Mouse (Mus musculus): ENCODE measurements around the gene Brd3. TPM values are rescaled to one million over a fixed set of nuclear protein-coding genes. Genes with fewer than 3 reads are reported as not detected.

Brd3 gene
- total RNA-seq, 2 experiments from 2014 or later, result 20.8 to 32.2 TPM

DNA sequence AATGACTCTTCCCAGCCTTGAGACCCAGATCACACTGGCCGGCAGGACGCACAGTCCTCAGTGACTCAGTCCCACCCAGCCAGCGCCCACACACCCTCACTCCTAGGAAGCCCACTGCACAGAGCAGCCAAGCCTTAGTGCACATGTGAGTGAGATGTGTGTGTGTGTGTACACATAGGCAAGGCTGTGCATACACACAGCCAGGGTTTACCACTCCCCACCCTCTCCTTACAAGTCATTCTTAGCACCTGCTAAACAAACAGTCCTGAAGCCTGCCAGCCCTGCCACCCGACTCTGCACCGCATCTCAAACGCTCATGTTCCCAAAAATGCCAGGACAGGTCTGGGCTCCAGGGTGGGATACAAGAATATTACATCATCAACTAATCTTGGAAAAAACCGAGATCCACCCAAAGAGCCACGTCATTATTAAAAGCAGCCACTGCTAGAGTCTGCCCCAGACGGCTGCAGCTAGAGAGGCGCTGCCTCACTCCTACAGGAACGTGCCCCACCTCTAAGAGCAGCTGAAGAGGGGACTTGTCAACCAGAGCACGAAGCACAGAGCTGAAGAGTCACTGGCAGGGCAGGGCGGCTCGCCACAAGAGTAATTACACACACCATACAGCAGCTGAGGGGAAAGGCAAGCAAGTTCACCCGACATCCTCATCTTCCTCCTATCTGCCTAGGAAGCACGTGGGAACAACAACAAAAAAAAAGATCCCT is 93.4 kb downstream of the Brd3 start:
- TF ChIP-seq CTCF (IDR thresholded peaks at IDR 0.05), result no peak
- intact Hi-C loops (cut with DNase I), result no loop called here
- DNase-seq, result peak; percentile 41
- Histone ChIP-seq H3K4me3 (no peak overlapping the region), H3K27ac (peak overlapping the region; percentile 38; the same call in 1 of the 2 replicates)

DNA sequence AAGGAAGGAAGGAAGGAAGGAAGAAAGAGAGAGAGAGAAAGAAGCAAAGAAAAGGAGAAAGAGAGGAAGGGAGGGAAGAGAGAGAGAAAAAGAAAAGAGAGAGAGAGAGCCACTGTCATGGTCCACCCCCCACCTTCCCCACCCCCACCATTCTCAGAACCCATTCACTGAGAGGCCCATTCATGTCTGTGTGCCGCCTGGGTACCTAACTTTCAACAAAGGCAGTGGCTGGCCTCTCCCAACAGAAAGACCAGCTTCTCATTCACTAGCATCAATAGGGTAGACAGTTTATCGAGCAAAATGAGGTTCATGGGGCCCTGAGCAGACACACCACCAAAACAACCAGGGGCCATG is 93.9 kb downstream of the Brd3 start:
- intact Hi-C loops (cut with DNase I), result no loop called here
- no peak for TF ChIP-seq CTCF (IDR thresholded peaks at IDR 0.05)
- Histone ChIP-seq H3K27ac (no peak overlapping the region), H3K4me3 (no peak overlapping the region)
- no peak for DNase-seq

DNA sequence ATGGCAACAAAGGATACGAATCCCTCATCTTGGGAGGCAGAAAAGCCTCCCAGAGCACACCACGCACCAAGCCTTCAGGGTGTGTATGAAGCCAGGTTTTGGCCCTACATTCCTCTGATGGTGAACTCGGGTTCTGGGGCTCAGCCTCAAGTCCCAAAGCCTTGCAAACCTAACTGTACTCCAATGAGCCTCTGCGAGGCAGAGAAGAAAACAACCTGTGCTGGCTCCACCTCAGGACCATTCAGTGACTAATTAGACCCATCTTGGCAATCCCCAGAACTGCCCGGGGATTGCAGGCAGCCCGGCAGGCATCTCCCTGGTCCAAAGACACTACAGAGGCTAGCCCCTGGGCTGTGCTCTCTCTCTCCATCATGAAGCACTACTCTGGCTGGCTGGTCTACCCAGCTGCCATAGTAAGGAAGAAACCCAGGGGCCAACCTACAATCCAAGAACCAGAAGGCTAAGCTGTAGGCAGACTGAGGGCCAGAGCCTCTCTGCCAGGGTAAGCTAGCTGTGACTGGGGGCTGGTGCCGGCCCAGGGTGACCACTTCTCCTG is 95.1 kb downstream of the Brd3 start:
- intact Hi-C loops (cut with DNase I), result no loop called here
- H3K27ac ChIP-seq, result peak overlapping the region; percentile 32; the same call in 1 of the 2 replicates
- DNase-seq, result no peak
- H3K4me3 ChIP-seq, result no peak overlapping the region
- no peak for TF ChIP-seq CTCF (IDR thresholded peaks at IDR 0.05)

DNA sequence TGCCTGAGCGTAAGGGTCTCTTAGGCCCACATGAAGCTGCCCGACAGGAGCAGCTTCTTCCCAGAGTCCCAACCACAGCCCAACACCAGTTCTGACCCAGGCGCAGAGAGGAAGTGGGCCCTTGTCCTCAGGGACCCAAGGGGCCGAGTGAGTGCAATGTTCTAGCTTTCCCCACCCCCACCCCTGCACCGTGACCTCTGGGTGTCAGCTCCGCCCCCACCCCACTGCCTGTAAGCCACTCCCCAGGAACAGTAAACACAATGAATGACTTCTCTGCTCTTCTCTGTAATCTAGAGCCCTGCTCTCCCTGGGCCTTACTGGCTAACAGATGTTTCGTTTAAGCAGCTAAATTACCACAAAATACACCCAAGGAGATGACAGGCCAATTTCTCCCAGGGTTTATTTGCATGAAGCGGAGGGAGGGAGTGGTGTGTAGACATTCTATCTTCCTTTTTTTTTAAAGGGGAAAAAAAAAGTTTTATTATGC is 95.7 kb downstream of the Brd3 start:
- Histone ChIP-seq H3K27ac (peak overlapping the region; percentile 40; the same call in 1 of the 2 replicates), H3K4me3 (no peak overlapping the region)
- DNase-seq, result no peak
- intact Hi-C loops (cut with DNase I), result no loop called here
- no peak for TF ChIP-seq CTCF (IDR thresholded peaks at IDR 0.05)

DNA sequence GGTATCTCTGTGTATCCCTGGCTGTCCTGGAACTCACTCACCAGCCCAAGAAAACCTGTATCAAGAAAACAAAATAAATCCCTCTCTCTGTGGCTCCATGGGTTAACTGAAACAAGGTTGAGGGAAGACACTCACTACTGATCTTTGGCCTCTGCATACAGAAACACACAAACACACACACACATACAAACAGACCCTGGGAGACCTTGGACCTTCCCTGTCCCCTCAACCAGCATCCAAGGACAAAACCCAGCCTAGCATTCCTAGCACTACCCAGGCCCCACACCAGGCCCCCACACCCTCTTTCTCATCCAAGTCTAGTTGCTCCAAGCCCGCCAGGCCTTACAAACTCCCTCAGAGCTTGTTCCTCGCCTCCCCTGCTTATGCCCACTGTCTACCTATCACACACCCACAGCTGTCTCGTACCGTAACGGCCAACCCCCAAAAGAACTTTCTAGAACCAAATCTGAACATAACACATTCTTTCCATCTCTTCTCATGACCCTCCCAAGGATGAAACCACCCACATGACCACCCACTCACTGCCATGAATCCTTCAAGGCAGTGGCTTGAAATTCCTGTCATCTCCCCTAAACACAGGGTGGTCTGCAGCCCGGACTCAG is 96.8 kb downstream of the Brd3 start:
- no peak for TF ChIP-seq CTCF (IDR thresholded peaks at IDR 0.05)

DNA sequence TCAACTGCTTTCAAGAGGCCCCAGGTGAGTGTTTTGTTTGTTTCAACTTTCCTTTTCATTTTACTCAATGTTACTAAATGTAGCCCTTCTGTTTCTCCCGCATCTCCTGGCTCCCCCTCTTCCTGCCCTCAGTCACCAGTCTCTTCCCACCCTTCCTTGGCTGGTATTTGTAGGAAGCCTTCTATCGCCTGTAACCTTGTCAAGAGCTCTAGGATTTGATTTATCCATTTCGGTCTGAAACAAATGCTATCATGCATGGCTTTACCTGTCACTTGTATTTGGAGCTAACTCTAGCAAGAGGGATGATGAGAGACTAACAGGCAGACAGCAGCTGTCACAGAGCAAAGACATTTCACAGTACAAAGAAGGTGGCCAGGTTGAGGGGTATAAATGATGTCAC is 99.3 kb downstream of the Brd3 start:
- intact Hi-C loops (cut with DNase I), result no loop called here
- H3K27ac ChIP-seq, result no peak overlapping the region
- H3K4me3 ChIP-seq, result no peak overlapping the region
- no peak for DNase-seq
- no peak for TF ChIP-seq CTCF (IDR thresholded peaks at IDR 0.05)

More for the DNA sequence above, 96.8 kb downstream of the Brd3 start:
- no peak for DNase-seq
- no peak overlapping the region for H3K4me3 ChIP-seq
- intact Hi-C loops (cut with DNase I), result no loop called here
- H3K27ac ChIP-seq, result no peak overlapping the region

DNA sequence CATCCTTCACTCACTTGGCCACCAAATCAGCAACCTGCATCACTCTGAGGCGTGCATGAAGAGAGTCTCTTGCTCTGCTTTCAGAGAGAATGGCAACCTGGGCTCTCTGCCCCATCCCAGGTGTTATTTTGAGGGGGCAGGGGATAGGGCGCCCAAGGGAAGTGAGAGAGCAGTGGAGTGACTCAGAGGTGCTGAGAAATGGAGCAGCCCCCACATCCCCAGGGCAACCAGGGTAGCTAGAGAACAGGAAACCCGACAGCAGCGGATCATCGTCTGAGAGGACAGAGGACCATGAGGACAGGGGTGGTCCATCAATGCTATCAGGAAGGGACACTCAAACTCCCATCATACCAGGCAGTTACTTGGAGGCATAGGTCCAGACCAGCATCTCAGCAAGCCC is 100.5 kb downstream of the Brd3 start:
- Histone ChIP-seq H3K27ac (no peak overlapping the region), H3K4me3 (no peak overlapping the region)
- no peak for TF ChIP-seq CTCF (IDR thresholded peaks at IDR 0.05)
- DNase-seq, result no peak
- intact Hi-C loops (cut with DNase I), result no loop called here

DNA sequence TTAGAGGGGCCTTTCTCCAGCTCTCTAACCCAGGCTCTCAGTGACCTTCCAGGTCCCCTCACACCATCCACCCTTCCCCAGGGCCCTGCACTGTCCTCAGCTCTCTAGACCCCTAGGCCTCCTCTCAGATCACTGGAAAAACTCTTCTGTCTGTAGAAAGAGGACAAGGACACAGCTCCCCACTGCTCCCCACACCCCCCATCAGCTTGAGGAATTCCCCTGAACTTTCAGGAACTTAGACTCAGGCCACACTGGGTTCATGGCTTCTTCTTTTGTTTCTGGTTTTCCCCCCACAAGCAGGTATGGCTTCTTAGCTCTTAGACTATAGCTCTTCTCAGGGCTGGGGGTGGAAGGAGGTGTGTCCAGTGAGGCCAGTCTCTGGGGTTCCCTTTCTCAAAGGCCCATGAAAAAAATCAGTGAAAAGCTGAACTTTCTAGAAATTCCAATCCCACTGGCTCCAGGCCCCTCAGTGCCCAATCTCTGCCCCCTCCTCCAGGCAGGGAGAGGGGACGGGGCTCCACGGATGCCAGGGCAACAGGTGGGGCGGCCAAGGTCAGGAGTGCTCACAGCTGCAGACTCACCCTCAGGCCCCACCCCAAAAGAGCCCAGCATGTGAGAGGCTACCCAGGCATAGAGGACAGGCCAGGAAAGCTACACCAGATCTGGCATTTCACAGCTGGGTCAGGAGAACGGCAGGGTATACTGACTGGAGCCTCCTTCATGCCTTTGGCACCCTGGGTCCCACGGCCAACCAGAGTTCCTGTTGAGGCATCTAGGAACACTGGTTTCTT is 102.2 kb downstream of the Brd3 start:
- H3K27ac ChIP-seq, result no peak overlapping the region

DNA sequence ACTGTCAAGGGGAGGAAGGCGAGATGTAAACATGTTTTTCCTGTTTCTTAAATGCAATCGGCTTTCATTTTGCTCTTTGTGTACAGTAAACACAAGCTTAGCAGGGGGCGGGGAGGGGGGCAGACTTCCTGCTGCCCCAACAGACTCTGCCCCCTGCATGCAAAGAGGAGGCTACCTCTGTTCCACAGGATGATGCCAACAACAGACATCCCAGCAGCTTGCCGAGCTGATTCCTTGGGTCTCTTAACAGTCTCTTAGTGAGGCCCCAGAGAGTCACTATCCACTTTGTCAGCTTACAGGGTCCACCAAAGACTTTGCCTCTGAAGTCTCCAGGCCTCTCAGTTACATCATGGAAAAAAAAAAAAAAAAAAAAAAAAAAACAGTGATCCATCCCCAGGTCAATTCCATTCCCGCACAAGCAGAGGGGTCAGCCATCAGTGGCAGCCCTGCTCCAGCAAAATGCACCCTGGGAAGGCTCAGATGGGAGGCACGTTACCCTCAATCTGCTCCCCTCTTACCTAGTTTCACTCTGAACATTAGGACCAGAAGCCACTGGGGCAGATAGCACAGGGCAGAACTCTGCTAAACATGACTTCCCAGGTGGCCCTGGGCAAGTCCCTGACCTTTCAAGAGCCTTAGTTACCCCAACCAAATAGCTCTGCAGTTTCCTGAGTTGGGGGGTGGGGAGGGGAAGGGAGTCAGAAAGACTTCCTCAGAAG is 102.9 kb downstream of the Brd3 start:
- no peak for TF ChIP-seq CTCF (IDR thresholded peaks at IDR 0.05)
- no peak overlapping the region for H3K27ac ChIP-seq
- DNase-seq, result no peak
- H3K4me3 ChIP-seq, result no peak overlapping the region
- intact Hi-C loops (cut with DNase I), result no loop called here

More for the DNA sequence above, 102.2 kb downstream of the Brd3 start:
- no peak overlapping the region for H3K4me3 ChIP-seq
- intact Hi-C loops (cut with DNase I), result no loop called here
- TF ChIP-seq CTCF (IDR thresholded peaks at IDR 0.05), result no peak
- no peak for DNase-seq

DNA sequence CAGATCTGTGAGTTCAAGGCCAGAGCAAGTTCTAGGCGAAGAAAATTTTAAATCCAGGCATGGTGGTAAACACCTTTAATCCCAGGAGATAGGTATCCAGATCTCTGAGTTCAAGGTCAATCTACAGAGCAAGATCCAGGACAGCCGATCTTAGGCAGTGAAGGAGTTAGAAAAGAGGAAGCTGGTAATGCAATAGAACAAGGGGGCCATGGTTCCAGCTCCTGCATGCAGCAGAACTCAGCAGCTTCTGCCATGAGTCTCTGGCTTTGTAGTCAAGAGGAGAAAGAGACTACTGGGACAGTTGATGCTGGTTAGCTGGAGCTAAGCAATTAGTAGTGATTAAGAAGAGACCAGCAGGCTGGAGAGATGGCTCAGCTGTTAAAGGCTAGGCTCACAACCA is 105.9 kb downstream of the Brd3 start:
- no peak for TF ChIP-seq CTCF (IDR thresholded peaks at IDR 0.05)
- no peak for DNase-seq
- intact Hi-C loops (cut with DNase I), result no loop called here

DNA sequence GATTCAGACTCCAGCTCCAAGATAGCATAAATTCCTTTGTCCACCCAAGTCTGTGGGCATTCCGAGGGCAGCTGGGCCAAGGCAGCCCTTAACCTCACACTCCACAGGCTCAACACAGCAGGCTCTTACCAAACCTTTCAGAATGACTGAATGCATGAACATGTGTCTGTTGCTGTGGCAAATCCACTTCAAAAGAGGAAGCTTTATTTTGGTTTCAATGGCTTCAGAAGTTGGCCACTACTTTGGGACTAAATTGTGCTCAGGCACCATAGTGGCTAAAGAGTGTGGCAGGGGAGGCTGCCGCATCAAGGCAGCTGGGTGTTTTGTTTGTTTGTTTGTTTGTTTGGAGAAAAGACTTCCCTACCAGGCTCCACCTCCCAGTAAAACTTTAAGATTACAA is 107.4 kb downstream of the Brd3 start:
- intact Hi-C loops (cut with DNase I), result no loop called here
- no peak for DNase-seq
- TF ChIP-seq CTCF (IDR thresholded peaks at IDR 0.05), result no peak
- H3K4me3 ChIP-seq, result no peak overlapping the region
- H3K27ac ChIP-seq, result no peak overlapping the region

More for the DNA sequence above, 105.9 kb downstream of the Brd3 start:
- Histone ChIP-seq H3K27ac (no peak overlapping the region), H3K4me3 (no peak overlapping the region)
